Mouse (Mus musculus): Measurements from ENCODE around the gene Mpped1.

DNA sequence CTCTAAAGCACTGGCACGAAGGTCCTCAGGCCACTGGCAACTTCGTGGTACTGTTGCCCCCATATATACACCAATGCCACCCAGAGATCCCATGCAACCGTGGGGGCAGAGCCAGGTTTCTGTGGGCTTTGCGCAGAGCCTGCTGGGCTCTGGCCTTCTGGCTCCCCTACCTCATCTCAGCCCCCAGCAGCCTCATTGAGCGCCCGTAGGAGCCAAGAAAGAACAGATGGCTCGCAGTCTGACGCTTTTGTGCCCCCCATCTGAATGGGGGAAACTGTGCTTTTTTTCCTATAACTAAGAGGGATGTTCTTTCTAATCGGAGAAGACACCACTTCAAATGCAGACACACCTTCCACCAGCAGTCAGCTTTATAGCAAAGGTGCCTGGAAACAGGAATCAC lies 105.0 kb downstream of the Mpped1 start:
- TF ChIP-seq GATA1 (IDR thresholded peaks at IDR 0.05; ENCODE audit: borderline replicate concordance, low read length) (no peak), CTCF (IDR thresholded peaks at IDR 0.05; ENCODE audit: low read depth, low read length) (no peak)
